Mouse (Mus musculus): ENCODE results near the gene Def8.

DNA sequence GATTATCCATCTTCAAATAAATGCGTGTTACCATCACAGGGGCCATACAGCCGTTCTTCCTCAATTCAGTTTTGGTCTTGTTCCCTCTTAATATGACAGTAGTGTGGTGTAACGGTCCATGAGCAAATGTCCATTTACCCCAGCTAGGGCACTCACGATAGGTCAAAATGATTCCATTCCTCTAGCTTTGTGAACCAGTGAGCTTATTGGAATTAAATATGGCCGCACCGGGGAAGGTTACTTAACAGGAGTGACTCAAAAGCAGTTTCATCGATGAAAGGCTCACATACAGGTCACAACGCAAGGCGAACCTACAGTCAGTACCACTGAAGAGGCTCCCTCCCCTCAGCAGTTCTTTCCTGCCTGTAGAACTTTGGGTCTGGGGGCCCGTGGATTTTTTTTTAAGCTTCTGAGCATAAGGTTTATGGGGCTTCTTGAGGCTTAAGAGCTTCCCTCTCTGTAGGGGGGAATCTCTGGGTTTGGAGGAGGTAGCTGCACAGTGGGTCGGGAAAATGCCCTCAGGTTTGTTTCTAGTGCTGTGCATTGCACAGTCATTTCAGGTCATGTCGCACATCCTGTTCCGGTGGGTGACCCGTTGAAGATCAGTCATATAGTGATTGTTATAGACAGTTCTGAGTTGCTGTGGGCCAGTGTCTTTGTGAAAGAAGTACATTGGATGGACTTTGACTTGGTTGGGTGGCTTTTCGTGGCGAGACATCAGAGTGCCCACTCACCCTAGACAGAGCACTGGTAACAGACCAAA is 55.3 kb downstream of the Def8 start:
- TF ChIP-seq CTCF (IDR thresholded peaks at IDR 0.05; ENCODE audit: low read depth, low read length) (no peak), POLR2A (IDR thresholded peaks at IDR 0.05; ENCODE audit: insufficient read depth, low read length) (no peak)

Measured in ES-Bruce4 (cell line).